Mouse (Mus musculus): Measurements from ENCODE around the gene Enox1. TPM values are rescaled to one million over a fixed set of nuclear protein-coding genes. Genes with fewer than 3 reads are reported as not detected.

Gene Enox1
- polyA plus RNA-seq, 1 experiment = 34.9 TPM

- peak; percentile 75 for DNase-seq (ENCODE audit: low read depth)
Measured at GRCm38 (mm10) chr14:77636931-77637330, 480.4 kb downstream of the Enox1 start.

GRCm38 (mm10) chr14:77638148-77638547, 481.6 kb downstream of the Enox1 start:
- no peak for DNase-seq (ENCODE audit: low read depth)
- no peak for TF ChIP-seq CTCF (IDR thresholded peaks at IDR 0.05; ENCODE audit: borderline replicate concordance, extremely low read depth, insufficient read depth, insufficient read length)

More at GRCm38 (mm10) chr14:77636931-77637330, 480.4 kb downstream of the Enox1 start:
- TF ChIP-seq CTCF (IDR thresholded peaks at IDR 0.05; ENCODE audit: borderline replicate concordance, extremely low read depth, insufficient read depth, insufficient read length) (no peak), POLR2A (IDR thresholded peaks at IDR 0.05; ENCODE audit: borderline replicate concordance, extremely low read depth, insufficient read depth, insufficient read length, poor library complexity, severe bottlenecking) (no peak)

- TF ChIP-seq POLR2A (IDR thresholded peaks at IDR 0.05; ENCODE audit: borderline replicate concordance, extremely low read depth, insufficient read depth, insufficient read length, poor library complexity, severe bottlenecking) (no peak), CTCF (IDR thresholded peaks at IDR 0.05; ENCODE audit: borderline replicate concordance, extremely low read depth, insufficient read depth, insufficient read length) (no peak)
- no peak for DNase-seq (ENCODE audit: low read depth)
Measured at GRCm38 (mm10) chr14:77638616-77639015, 482.1 kb downstream of the Enox1 start.

- peak; percentile 91 for DNase-seq (ENCODE audit: low read depth)
Measured at GRCm38 (mm10) chr14:77639586-77639985, 483.0 kb downstream of the Enox1 start.

GRCm38 (mm10) chr14:77642314-77642713, 485.8 kb downstream of the Enox1 start:
- no peak for TF ChIP-seq CTCF (IDR thresholded peaks at IDR 0.05; ENCODE audit: borderline replicate concordance, extremely low read depth, insufficient read depth, insufficient read length)
- no peak for TF ChIP-seq POLR2A (IDR thresholded peaks at IDR 0.05; ENCODE audit: borderline replicate concordance, extremely low read depth, insufficient read depth, insufficient read length, poor library complexity, severe bottlenecking)
- DNase-seq (ENCODE audit: low read depth) = peak; percentile 47

More at GRCm38 (mm10) chr14:77639586-77639985, 483.0 kb downstream of the Enox1 start:
- TF ChIP-seq POLR2A (IDR thresholded peaks at IDR 0.05; ENCODE audit: borderline replicate concordance, extremely low read depth, insufficient read depth, insufficient read length, poor library complexity, severe bottlenecking) = no peak
- TF ChIP-seq CTCF (IDR thresholded peaks at IDR 0.05; ENCODE audit: borderline replicate concordance, extremely low read depth, insufficient read depth, insufficient read length) = no peak

GRCm38 (mm10) chr14:77646196-77646595, 489.6 kb downstream of the Enox1 start:
- no peak for DNase-seq (ENCODE audit: low read depth)
- TF ChIP-seq POLR2A (IDR thresholded peaks at IDR 0.05; ENCODE audit: borderline replicate concordance, extremely low read depth, insufficient read depth, insufficient read length, poor library complexity, severe bottlenecking) (no peak), CTCF (IDR thresholded peaks at IDR 0.05; ENCODE audit: borderline replicate concordance, extremely low read depth, insufficient read depth, insufficient read length) (no peak)

GRCm38 (mm10) chr14:77647017-77647416, 490.5 kb downstream of the Enox1 start:
- TF ChIP-seq POLR2A (IDR thresholded peaks at IDR 0.05; ENCODE audit: borderline replicate concordance, extremely low read depth, insufficient read depth, insufficient read length, poor library complexity, severe bottlenecking) = no peak
- no peak for TF ChIP-seq CTCF (IDR thresholded peaks at IDR 0.05; ENCODE audit: borderline replicate concordance, extremely low read depth, insufficient read depth, insufficient read length)
- no peak for DNase-seq (ENCODE audit: low read depth)

GRCm38 (mm10) chr14:77648305-77648704, 491.7 kb downstream of the Enox1 start:
- no peak for TF ChIP-seq POLR2A (IDR thresholded peaks at IDR 0.05; ENCODE audit: borderline replicate concordance, extremely low read depth, insufficient read depth, insufficient read length, poor library complexity, severe bottlenecking)
- DNase-seq (ENCODE audit: low read depth) = no peak

GRCm38 (mm10) chr14:77658739-77659138, 502.2 kb downstream of the Enox1 start:
- peak; percentile 55 for DNase-seq (ENCODE audit: low read depth)
- TF ChIP-seq CTCF (IDR thresholded peaks at IDR 0.05; ENCODE audit: borderline replicate concordance, extremely low read depth, insufficient read depth, insufficient read length) (no peak), POLR2A (IDR thresholded peaks at IDR 0.05; ENCODE audit: borderline replicate concordance, extremely low read depth, insufficient read depth, insufficient read length, poor library complexity, severe bottlenecking) (no peak)

GRCm38 (mm10) chr14:77662273-77662672, 505.7 kb downstream of the Enox1 start:
- TF ChIP-seq POLR2A (IDR thresholded peaks at IDR 0.05; ENCODE audit: borderline replicate concordance, extremely low read depth, insufficient read depth, insufficient read length, poor library complexity, severe bottlenecking) (no peak), CTCF (IDR thresholded peaks at IDR 0.05; ENCODE audit: borderline replicate concordance, extremely low read depth, insufficient read depth, insufficient read length) (no peak)

GRCm38 (mm10) chr14:77662994-77663393, 506.4 kb downstream of the Enox1 start:
- TF ChIP-seq CTCF (IDR thresholded peaks at IDR 0.05; ENCODE audit: borderline replicate concordance, extremely low read depth, insufficient read depth, insufficient read length) (no peak), POLR2A (IDR thresholded peaks at IDR 0.05; ENCODE audit: borderline replicate concordance, extremely low read depth, insufficient read depth, insufficient read length, poor library complexity, severe bottlenecking) (no peak)
- no peak for DNase-seq (ENCODE audit: low read depth)

More at GRCm38 (mm10) chr14:77662273-77662672, 505.7 kb downstream of the Enox1 start:
- no peak for DNase-seq (ENCODE audit: low read depth)

- TF ChIP-seq CTCF (IDR thresholded peaks at IDR 0.05; ENCODE audit: borderline replicate concordance, extremely low read depth, insufficient read depth, insufficient read length) = no peak
- TF ChIP-seq POLR2A (IDR thresholded peaks at IDR 0.05; ENCODE audit: borderline replicate concordance, extremely low read depth, insufficient read depth, insufficient read length, poor library complexity, severe bottlenecking) = no peak
- peak; percentile 69 for DNase-seq (ENCODE audit: low read depth)
Measured at GRCm38 (mm10) chr14:77668096-77668495, 511.5 kb downstream of the Enox1 start.

All from brain, embryonic 14.5 days (tissue).